Mouse (Mus musculus): ENCODE measurements around the gene Cep78.
A peak's percentile ranks its signal among the peaks of the same experiment; 100 is the strongest.

Gene Cep78

DNA sequence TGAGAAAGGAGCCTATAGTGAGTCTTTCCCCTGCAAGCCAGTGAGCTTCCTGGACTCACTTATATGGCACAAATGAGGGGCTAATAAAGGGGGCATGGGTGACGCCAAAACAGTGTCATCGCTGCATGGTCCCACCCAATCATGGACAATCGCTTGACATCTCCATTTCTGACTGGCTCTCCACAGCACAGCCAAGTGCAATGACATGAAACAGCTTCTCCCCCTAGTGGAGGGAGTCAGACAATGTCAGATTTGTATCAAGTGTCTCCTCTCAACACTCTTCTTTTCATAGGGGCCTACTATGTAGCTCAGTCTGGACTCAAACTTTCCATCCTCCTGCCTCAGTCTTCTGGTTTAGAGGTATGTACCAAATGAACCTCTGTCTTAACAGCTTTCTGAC lies 19.7 kb downstream of the Cep78 start:
- DNase-seq (ENCODE audit: low spot score in 2 of 2), result no peak

DNA sequence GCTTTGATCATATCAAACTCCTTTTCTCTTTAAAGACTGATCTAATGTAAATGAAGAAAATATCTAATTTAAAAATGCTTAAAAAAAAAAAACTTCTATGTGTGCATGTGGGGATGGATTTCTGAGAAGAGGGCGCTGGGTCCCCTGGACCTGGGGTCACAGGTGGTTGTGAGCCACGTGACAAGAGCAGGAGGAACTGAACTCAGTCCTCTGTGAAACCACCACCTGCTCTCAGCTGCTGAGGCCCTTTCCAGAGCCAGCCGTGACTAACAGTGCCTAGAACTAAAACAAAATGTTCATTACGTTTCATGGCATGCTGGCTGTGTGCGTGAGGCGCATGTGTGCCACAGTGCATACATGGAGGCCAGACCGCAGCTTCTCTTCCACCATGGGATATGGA lies 20.3 kb downstream of the Cep78 start:
- no peak for DNase-seq (ENCODE audit: low spot score in 2 of 2)

DNA sequence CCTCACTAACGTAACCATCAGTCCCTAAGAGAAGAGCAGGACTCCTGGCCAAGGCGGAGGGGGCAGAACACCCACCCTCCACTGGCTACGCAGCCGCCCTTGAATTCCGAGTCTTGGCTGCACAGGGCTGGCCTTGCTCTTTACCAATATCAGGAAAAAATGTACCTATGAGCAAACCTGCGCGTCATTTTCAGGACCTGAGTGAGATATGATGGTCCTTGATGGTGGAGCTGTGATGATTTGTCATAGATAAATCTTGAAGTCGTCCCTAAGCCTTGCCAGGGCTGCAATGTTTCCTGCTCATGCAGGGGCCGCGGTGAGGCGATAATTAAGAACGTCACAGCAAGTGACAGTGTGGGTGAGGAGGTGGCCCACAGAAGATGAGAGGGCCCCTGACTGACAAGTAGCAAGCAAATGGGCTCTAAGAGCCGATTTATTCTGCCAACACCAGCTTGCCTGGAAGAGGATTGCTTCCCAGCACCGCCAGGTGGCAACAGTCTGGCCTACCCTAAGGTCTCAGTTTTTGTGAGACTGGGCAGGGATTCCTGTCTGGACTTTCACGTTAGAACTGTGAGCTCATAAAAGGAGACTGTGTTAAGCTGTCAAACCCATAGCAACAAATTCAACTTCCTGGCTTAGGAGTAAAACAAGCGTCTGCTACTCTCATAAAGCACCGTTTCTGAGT lies 21.6 kb downstream of the Cep78 start:
- no peak for DNase-seq (ENCODE audit: low spot score in 2 of 2)

DNA sequence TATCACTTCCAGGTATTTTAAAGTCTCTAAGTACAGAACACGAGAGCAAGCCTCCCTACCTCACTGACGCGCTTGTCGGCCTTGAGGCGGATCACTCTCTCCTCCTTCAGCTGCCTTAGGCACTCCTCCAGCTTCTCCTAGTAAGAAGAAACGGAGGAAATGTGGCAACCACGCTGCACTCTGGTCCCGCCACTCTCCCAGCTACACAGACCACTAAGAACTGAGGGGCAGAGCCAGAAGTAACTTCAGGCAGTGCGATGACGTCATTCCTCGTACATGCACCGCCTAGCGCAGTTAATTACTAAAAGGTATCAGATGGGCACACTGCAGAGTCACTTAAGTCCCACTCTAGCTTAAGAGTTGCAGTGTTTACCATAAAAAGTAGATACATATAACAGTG lies 22.5 kb downstream of the Cep78 start:
- DNase-seq (ENCODE audit: low spot score in 2 of 2), result no peak

DNA sequence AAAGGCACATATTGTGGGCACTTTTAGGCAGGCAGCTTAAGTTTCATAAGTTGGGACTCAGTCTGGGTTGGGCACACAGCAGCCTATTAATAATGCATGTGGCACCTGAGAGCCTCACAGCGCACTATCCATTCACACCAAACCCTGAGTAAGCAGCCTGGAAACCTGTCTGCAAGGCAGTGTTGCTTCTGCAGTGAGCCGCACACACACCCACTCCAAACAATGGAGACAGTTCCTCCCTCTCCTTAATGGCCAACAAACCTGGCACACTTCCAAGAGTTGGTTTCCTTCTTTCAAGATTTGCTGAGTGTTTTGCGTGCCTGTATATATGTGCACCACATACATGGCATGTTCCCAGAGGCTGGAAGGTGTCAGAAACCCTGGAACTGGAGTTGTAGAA lies 34.6 kb downstream of the Cep78 start:
- DNase-seq (ENCODE audit: low spot score in 2 of 2), result no peak

DNA sequence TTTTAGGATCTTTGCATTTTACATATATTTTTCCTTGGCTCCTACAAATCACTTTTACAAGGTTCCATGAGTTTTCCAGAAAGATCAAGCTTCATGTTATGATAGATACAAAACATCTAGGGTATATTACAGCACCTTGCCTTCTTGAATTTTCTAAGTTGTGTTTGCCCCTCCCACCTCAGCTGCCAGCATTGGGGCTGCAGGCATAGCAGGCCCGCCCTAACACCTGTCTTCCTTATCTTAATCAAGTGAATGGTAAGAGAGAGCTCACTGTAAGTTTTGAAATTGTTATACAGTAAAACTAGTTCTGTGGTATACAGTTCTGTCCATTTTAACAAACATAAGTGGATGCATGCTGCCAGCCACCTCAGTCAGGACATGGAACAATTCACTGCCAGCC lies 35.9 kb downstream of the Cep78 start:
- no peak for DNase-seq (ENCODE audit: low spot score in 2 of 2)

DNA sequence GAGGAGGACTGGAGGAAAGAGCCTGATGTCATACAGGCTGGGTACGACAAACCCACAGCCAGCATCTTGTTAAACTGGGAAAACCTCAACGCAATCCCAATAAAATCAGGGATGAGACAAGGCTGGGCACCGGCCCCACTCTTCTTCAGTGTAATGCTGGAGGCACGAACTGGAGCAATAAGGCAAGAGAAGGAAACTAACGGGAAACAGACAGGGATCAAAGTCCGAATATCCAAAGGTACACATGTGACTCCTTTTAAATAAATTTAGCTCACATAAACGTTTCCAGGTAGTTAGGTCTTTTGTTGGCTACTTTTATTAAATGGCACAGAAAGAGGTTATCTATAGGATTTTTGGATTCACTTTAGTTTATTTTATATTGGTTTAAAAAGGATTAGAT lies 36.4 kb downstream of the Cep78 start:
- DNase-seq (ENCODE audit: low spot score in 2 of 2), result no peak

DNA sequence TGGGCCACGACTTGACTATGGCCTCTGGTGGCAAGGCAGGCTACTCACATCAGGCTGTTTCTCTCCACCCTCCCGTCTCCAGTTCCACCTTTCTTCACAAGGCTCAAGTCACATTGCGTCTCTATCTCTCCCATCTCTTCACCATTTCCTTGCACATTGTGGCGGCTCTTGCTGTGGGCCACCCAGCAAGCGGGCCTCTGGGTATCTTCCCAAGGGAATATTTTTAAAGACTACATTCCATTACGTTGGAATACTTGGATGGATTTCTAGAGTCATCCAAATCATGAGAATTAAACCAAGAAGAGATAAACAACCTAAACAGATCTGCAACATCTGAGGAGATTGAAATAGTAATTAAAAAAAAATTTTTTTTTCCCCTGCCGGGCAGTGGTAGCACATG lies 37.6 kb downstream of the Cep78 start, which contains the start of gene Psat1:
TSS of gene Psat1 (minus strand) at position 101 of the 400 bp plus-strand sequence.
- no peak for DNase-seq (ENCODE audit: low spot score in 2 of 2)

DNA sequence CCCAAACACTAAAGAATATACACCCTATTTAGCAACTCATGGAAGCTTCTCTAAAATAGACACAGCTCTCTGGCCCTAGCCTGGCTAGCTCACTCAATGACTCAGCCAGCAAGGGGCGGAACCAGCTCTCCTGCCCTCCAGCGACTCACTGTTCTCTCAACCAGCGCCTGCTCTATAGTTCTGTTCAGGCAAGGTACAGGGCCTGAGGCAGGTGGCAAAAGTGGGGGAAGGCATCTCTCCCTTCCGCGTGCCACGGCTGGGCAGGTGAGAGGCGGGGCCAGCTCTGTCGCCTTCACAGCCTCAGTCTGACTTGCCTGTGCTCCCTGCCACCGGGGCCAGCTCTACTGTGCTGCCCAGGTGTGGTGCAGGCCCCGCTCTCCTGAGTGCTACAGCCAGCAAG lies 38.1 kb downstream of the Cep78 start:
- peak in 1 of 2 experiments; percentile 62 for DNase-seq (ENCODE audit: low spot score in 2 of 2)

DNA sequence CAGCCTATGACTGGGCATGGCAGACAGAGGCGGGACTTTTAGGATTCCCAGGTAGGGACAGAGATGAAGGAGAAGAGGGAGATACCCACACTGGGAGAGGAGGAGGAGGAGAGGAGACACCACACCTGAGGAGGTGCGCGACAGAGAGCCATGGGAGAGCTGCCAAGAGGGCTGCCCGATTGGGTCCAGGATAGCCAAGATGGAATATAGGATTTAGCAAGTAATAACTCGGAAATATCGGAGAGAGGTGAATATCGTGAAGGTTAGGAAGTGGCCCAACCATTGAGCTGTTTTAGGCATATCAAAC lies 41.7 kb downstream of the Cep78 start:
- DNase-seq (ENCODE audit: low spot score in 2 of 2), result no peak

DNA sequence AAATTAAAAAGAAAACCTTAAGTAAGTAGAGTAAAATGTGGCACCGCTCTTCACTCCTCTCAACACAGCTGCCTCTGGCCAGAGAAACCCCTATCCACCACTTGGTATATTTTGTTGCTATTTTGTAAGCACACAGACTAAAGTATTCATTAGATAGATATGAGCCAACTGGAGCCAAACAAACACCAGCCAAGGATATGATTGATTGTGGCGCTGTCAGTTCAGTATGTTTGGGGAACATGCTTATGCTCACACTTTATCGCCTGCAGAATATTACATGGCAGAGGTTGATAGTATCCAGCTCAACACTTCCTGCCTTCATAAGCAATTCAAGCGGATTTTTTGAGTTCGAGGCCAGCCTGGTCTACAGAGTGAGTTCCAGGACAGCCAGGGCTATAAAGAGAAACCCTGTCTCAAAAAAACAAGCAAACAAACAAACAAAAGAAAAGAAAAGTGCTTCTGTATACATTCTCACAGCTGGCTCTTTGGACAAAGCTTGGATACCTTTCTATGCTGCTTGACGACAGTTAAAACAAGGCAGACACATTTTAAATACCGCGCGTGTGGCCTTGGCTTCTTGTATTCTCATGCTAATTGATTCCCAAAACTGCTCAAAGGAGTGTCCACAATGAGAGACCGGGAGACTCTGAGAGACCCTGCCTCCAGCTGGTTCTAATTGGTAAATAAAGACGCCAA lies 42.2 kb downstream of the Cep78 start:
- DNase-seq (ENCODE audit: low spot score in 2 of 2), result no peak

DNA sequence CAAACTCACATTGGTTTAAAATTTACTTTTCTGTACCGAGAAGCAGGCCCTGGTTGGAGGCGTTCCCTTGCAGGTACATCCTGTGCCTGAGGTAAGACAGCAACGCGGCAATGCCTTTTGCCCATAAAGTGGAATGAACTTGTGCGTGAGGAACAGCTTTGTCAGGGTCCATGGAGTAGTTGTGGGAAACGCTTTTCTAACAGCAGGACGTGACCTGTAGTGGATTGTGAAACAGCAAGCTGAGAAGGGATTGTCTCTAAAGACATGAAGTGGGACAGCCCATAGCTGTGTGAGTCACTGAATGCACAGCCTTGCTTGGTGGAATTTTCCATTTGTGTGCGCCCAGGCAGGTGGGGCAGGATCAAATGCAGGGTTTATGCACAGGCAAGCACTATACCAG lies 43.4 kb downstream of the Cep78 start:
- DNase-seq (ENCODE audit: low spot score in 2 of 2), result peak in 1 of 2 experiments; percentile 67

DNA sequence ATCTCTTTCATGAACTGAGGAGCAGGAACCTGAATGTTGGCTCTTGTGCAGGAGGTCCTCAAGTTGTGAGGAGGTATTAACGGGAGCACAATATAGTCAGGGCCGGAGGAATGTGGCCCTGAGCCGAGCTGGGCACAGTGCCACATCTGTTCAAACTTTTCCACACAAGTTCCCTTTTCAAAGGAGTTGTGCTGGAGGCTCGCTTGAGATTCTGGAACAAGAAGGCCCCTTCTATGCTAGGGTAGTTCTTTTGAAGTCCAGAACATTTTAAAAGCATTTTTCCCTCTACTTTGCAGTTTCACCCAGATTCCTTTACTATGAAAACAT lies 59.1 kb downstream of the Cep78 start:
- peak in 1 of 2 experiments; percentile 37 for DNase-seq (ENCODE audit: low spot score in 2 of 2)

DNA sequence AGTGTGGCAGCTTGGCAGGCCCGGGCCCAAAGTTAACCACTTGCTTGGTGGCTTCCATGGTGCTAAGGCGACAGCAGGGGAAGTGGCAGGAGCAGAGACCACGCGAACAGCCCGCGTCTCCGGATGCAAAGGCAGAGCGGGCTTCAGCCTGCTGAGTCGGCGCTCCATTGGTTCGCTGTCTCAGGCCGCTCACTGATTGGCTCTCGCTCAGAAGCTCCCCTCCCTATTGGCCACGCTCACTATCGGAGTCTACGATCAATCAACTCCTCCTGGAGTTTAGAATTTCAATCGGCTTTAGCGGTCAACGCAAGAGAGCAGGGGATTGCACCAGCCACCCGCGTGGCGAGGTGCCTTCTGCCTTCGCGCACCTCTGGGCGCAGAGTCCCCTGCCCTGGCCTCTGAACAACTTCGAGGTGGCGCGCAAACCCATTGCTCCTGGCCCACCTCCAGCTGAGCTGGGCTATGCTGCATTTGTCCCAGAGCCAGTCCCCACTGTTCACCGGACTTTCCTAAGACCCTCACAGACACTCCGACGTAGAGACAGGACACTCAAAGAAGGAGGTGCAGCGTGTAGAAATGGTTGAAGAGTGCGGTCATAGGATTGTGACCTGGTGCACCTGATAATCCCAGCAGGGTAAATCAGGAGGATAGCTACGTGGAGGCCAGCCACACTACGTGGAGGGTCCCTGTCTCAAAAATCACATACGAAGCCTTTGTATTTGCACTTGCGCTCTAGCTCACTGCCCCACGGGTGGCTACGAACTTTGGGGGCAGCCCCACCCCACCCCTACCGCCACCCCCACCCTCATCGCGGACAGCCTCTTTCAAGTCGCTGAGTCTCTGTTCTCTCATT lies 59.7 kb downstream of the Cep78 start:
- peak; percentile 73 to 77 for DNase-seq (ENCODE audit: low spot score in 2 of 2)

DNA sequence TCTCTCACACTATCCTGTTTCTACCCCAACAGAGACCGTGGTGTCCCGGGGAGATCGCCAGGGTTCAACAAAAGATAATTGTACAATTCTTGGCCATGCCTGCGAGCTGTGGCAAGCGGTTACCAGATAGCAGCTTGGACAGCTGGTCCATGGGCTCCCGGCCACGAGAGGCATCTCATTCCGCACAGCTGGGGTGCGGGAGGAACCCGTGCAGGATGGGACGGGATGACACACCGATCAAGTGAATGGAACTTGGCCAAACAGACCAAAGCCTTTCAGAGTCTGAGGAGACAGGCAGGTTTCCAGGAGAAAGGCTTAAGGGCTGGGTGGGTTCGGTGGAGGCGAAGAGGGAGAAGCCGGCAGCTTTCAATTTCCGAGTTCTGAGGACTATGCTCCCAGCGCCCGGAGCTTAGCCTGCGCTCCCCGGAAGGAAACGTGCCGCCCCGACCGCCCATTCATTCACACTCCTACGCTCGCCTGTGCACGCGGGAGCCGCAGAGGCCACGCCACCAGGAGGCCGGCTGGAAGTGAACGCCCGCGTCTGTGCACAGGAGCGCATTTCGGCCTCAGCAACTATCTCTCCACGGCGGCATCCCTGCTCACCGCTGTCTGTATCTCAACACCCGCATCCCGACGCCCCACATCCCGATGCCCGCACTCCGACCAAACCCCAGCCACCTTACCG lies 60.5 kb downstream of the Cep78 start:
- DNase-seq (ENCODE audit: low spot score in 2 of 2), result peak; percentile 29 to 38

DNA sequence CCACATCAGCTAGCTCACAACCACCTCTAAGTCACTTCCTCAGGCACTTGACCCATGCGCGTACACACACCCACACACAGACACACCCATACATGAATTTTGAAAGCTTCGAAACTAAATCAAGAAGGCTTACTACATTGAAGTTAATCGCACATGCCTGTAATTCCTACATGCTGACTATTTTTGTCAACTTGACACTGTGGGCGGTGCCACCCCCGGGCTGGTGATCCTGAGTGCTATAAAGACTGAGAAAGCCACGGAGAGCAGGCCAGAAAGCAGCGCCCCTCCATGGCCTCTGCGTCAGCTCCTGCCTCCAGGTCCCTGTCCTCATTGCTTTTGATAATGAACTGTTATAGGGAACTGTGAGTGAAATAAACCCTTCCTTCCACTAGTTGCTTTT lies 61.4 kb downstream of the Cep78 start:
- DNase-seq (ENCODE audit: low spot score in 2 of 2), result peak in 1 of 2 experiments; percentile 36

DNA sequence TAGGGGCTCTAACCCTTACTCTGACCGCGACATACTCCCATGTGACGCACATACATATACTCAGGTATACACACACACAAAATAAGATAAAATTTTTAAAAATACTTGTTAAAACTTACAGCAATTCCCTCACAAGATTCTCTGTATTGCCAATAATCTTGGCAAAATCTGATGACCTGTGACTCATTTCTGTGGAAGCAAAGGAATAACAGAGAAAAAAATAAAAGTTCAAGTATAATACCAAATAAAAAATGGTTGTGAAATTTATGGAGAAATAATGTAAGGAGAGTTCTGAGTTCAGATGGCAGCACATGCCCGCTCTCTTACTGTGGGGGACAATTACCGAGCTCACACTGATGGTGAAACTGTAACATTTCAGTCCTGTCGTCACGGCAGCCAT lies 65.5 kb downstream of the Cep78 start:
- no peak for DNase-seq (ENCODE audit: low spot score in 2 of 2)

DNA sequence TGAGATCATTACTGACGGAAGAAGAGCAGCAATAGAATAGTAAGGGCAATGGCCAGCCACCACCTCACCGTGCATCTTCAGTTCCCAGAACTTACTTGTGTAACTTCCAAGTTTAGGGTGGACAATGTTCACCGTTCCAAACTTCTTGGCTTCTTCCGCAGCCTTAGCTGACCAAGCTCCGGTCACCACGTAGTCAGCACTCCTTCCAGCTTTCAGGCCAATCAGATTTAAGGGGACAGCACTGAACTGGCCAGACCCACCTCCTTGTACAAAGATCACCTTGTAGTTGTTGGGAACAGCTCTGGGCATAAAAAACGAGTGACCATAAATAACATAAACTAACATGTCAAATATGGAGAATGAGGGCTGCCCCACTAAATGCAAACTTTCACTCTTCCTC lies 66.7 kb downstream of the Cep78 start:
- DNase-seq (ENCODE audit: low spot score in 2 of 2), result no peak

DNA sequence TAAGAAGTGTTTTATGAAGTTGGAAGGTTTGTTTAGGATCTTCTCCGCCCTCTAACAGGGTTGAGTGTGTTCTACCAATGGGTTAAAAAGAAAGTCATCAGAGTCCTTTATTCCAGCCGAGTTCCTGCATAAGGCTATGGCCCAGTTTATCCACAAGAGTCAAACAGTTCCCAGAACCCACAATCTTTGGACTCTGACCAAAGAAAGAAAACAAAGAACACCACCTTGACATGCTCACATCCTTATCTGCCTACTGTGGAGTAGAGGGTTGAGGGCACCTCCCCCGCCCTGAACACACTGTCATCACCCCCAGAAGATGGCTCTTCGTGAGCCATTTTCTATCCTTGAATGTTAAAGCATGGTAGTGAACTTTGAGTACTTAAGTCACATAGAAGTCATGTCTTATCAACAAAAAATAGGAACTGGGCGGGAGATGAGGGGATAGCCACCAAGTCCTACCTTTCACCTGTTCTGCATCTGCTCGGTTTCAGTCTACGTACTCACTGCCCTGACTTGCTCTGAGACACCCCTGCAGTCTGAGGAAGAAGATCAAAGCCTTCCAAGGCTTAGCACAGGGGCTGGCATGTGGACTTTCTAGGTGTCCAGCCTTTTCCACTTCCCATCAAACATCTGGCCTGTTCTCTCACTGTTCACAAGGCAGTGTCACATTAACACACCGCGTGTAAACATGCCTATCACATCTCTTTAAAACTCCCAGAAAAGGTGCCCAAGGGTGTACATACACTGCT lies 71.4 kb downstream of the Cep78 start:
- no peak for DNase-seq (ENCODE audit: low spot score in 2 of 2)

DNA sequence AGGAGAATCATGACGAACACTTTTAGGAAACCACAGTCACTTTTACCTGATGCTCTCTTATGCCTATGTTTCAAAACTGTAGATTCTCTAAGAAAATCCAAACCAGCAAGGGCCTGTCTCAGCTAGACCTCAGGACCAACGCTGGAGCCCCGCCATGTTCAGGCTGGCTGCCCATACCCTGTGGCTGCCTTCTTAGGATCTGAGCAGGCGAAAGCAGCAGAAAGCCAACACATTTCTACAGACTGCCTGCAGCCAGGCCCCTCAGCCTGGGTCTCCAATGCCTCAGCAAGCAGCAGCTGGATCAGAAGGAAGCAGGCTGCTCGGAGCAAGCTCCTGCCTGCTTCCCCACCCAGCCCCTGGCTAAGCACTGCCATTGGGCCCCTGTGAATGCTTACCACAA lies 73.3 kb downstream of the Cep78 start:
- DNase-seq (ENCODE audit: low spot score in 2 of 2), result no peak

DNA sequence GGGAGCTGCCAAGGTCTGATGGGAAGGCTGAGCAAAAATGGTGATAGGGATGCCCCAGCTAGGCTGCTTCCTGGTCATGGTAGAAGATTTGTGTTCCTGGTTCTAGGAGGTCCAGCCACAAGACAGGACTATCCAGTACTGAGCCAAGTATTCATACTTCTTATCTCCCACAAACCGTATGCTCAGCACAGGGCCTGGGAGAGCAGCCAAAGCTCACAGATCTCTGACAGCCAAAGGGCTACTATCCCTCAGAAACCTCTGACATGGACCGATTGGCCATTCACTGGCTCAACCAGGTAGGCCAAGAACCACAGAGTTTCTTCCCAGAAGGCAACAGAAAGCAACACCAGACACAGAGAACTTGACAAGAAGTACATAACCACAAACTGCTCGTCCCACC lies 73.8 kb downstream of the Cep78 start:
- DNase-seq (ENCODE audit: low spot score in 2 of 2), result no peak

DNA sequence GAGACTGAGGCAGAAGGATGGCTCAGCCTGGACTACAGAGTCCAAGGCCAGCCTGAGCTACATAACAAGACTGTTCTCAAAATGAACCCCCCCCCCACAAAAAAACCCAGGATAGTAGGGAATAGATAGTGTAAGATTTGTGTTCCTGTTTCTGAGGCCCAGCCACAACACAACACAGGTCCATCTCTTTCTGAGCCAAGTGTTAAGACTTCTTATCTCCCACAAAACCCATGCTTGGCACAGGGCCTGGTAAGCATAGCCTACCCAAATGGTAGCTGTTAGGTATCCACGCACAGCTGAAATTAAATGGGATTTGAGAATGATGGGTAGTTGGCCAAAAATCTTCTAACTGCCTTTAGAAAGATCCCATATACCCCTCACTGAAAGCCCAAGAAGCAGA lies 74.3 kb downstream of the Cep78 start:
- DNase-seq (ENCODE audit: low spot score in 2 of 2), result no peak

All from urinary bladder, adult 18-20 months (tissue).